Mouse (Mus musculus) MEL (cell line): ENCODE results near the gene Mag.
A peak's percentile ranks its signal among the peaks of the same experiment; 100 is the strongest.

Experiments
- CHD1 ChIP-seq: IDR thresholded peaks from 2 replicates; pipeline ENCODE4 v1.6.1; 2012; ENCODE audit warnings: low read depth, mild to moderate bottlenecking, inconsistent platforms, low read length, improper control_type of control experiment
- CTCF ChIP-seq, 3 experiments: IDR thresholded peaks in 2 of 3; conservative IDR thresholded peaks in 1 of 3; 2 replicates each; pipeline ENCODE4 v1.5.1; 2011 to 2012; ENCODE audit warnings: low read length in 3 of 3, low read depth in 2 of 3, mild to moderate bottlenecking in 2 of 3, improper control_type of control experiment in 1 of 3, inconsistent platforms in 1 of 3, mixed read lengths in 1 of 3, moderate library complexity in 1 of 3; ENCODE audit not compliant: control insufficient read depth in 1 of 3, insufficient read depth in 1 of 3, poor library complexity in 1 of 3, severe bottlenecking in 1 of 3
- GABPA ChIP-seq: IDR thresholded peaks from 2 replicates; pipeline ENCODE4 v1.6.1; 2012; ENCODE audit warnings: low read depth, mild to moderate bottlenecking, inconsistent platforms, low read length, improper control_type of control experiment, moderate library complexity
- GATA1 ChIP-seq: IDR thresholded peaks from 2 replicates; pipeline ENCODE4 v1.6.1; 2011; ENCODE audit warnings: low read depth, low read length, improper control_type of control experiment
- JUND ChIP-seq: IDR thresholded peaks from 2 replicates; pipeline ENCODE4 v1.6.1; 2011; ENCODE audit warnings: low read depth, mild to moderate bottlenecking, improper control_type of control experiment, low read length
- MAZ ChIP-seq: IDR thresholded peaks from 2 replicates; pipeline ENCODE4 v1.6.1; 2012; ENCODE audit warnings: low read depth, mild to moderate bottlenecking, inconsistent platforms, low read length, improper control_type of control experiment
- MXI1 ChIP-seq: IDR thresholded peaks from 2 replicates; pipeline ENCODE4 v1.6.1; 2011; ENCODE audit warnings: mild to moderate bottlenecking, low read depth, low read length, improper control_type of control experiment
- NELFE ChIP-seq: IDR thresholded peaks from 2 replicates; pipeline ENCODE4 v1.6.1; 2011; ENCODE audit warnings: low read depth, low read length, improper control_type of control experiment
- POLR2A ChIP-seq, 2 experiments: IDR thresholded peaks; 2 replicates each; pipeline ENCODE4 v1.6.1; 2011 to 2012; ENCODE audit warnings: low read length in 2 of 2, mild to moderate bottlenecking in 2 of 2, control low read depth in 1 of 2, improper control_type of control experiment in 1 of 2, low read depth in 1 of 2, moderate library complexity in 1 of 2; ENCODE audit not compliant: control insufficient read depth in 1 of 2, insufficient read depth in 1 of 2, poor library complexity in 1 of 2
- USF1 ChIP-seq: IDR thresholded peaks from 2 replicates; pipeline ENCODE4 v1.6.1; 2014; ENCODE audit warnings: low read depth, mild to moderate bottlenecking, inconsistent platforms, low read length, improper control_type of control experiment, moderate library complexity
- USF2 ChIP-seq, 2 experiments: IDR thresholded peaks; 2 replicates each; pipeline ENCODE4 v1.6.1; 2011 to 2012; ENCODE audit warnings: improper control_type of control experiment in 2 of 2, low read length in 2 of 2, borderline replicate concordance in 1 of 2, inconsistent platforms in 1 of 2, low read depth in 1 of 2, mild to moderate bottlenecking in 1 of 2; ENCODE audit not compliant: insufficient read depth in 1 of 2
- ZKSCAN1 ChIP-seq: IDR thresholded peaks from 2 replicates; pipeline ENCODE4 v1.6.1; 2012; ENCODE audit warnings: low read depth, mild to moderate bottlenecking, inconsistent platforms, low read length, improper control_type of control experiment, moderate library complexity

DNA sequence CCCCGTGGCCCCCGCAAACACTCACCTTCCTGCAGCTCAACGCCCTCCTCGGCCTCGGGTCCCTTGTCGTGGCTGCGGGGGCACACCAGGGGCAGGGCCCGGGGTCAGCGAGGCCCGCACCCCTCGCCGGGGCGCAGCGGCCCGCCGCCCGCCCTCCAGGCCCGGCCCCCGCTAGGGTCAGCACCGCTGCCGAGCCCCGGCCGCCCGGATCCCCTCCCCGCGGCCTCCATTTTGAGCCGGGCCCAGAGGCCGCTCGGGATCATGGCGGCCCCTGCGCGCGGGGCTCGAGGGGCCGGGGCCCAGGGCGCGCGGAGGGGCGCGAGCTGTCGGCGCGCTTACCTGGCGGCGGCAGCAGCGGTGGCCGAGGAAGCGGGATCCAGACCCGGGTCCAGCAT is 41.7 kb upstream of the Mag start:
- no peak for TF ChIP-seq GATA1
- 0 out of 4 replicates have a peak, but pooled peaks of 1 of the 2 experiments have one; percentile 12 for TF ChIP-seq POLR2A (IDR thresholded peaks at IDR 0.05; ENCODE audit: control insufficient read depth in 1 of 2, insufficient read depth in 1 of 2, low read depth in 1 of 2, low read length in 2 of 2, poor library complexity in 1 of 2)
- no peak for TF ChIP-seq NELFE
- no peak for TF ChIP-seq CTCF (IDR thresholded peaks at IDR 0.05 in 2 of 3, conservative IDR thresholded peaks at IDR 0.05 in 1 of 3; ENCODE audit: control insufficient read depth in 1 of 3, insufficient read depth in 1 of 3, low read depth in 2 of 3, low read length in 3 of 3, poor library complexity in 1 of 3, severe bottlenecking in 1 of 3)
- TF ChIP-seq JUND: no peak
- TF ChIP-seq ZKSCAN1: no peak
- TF ChIP-seq USF2 (IDR thresholded peaks at IDR 0.05; ENCODE audit: borderline replicate concordance in 1 of 2, insufficient read depth in 1 of 2, low read depth in 1 of 2, low read length in 2 of 2): no peak
- no peak for TF ChIP-seq MAZ
- TF ChIP-seq MXI1: no peak
- TF ChIP-seq CHD1: no peak
- no peak for TF ChIP-seq USF1
- TF ChIP-seq GABPA: no peak
